Mouse (Mus musculus) lung, postnatal 0 days (tissue): Measurements from ENCODE around the gene Ppp3cb. TPM values are rescaled to one million over a fixed set of nuclear protein-coding genes. Genes with fewer than 3 reads are reported as not detected.
A peak's percentile ranks its signal among the peaks of the same experiment; 100 is the strongest.

Experiments
- ATAC-seq: fragments of 200-750 bp; cut with Nextera tagmentation; 2 replicates; pipeline ENCODE4 v1.8.0; 2017; ENCODE audit warnings: moderate library complexity
- DNase-seq: peaks from one replicate; pipeline ENCODE4 v3.0.0-alpha.2; 2016; ENCODE audit warnings: low spot score
- H3K27ac ChIP-seq: fragments of 300-500 bp; sonication (generic); 2 replicates; pipeline ENCODE4 v1.5.1; 2014; ENCODE audit warnings: antibody characterized with exemption, mild to moderate bottlenecking, low read length, mixed read lengths
- H3K27me3 ChIP-seq: fragments of 300-500 bp; sonication (generic); replicated peaks from 2 replicates; pipeline ENCODE4 v1.6.1; 2014; ENCODE audit warnings: low read length, mixed read lengths; ENCODE audit not compliant: insufficient read depth
- H3K36me3 ChIP-seq: fragments of 300-500 bp; sonication (generic); 2 replicates; pipeline ENCODE4 v1.6.1; 2014; ENCODE audit warnings: low read length, mixed read lengths; ENCODE audit not compliant: insufficient read depth
- H3K4me1 ChIP-seq: fragments of 300-500 bp; sonication (generic); 2 replicates; pipeline ENCODE4 v1.6.1; 2014; ENCODE audit warnings: antibody characterized with exemption, low read depth, low read length, mixed read lengths; ENCODE audit not compliant: insufficient read depth
- H3K4me2 ChIP-seq: fragments of 300-500 bp; sonication (generic); replicated peaks from 2 replicates; pipeline ENCODE4 v1.6.1; 2014; ENCODE audit warnings: low read depth, mild to moderate bottlenecking, low read length, moderate library complexity, mixed read lengths
- H3K4me3 ChIP-seq: fragments of 300-500 bp; sonication (generic); 2 replicates; pipeline ENCODE4 v1.5.1; 2014; ENCODE audit warnings: low read depth, low read length
- H3K9ac ChIP-seq: fragments of 300-500 bp; sonication (generic); replicated peaks from 2 replicates; pipeline ENCODE4 v1.6.1; 2014; ENCODE audit warnings: low read depth, mild to moderate bottlenecking
- H3K9me3 ChIP-seq: fragments of 300-500 bp; sonication (generic); 2 replicates; pipeline ENCODE4 v1.6.1; 2016; ENCODE audit warnings: low read length, mixed read lengths
- CTCF ChIP-seq: IDR thresholded peaks from 2 replicates; pipeline ENCODE4 v1.5.1; 2016; ENCODE audit warnings: antibody characterized with exemption, mild to moderate bottlenecking
- EP300 ChIP-seq: IDR thresholded peaks from 2 replicates; pipeline ENCODE4 v1.6.1; 2016; ENCODE audit warnings: antibody characterized with exemption, mild to moderate bottlenecking, control low read depth
- WGBS: fragments of 180-500 bp; shearing (Covaris S2); extraction: QIAGEN DNeasy Blood & Tissue Kit; methylation state at CpG from one replicate; pipeline ENCODE4 v1.1.7; 2014; 5-methylcytosine and 5-hydroxymethylcytosine counted together
- polyA plus RNA-seq: library from polyadenylated mRNA; unstranded; fragments of >200 nt; fragmentation: Nextera tagmentation; extraction: Ambion mirVana; gene quantifications from 2 replicates; pipeline ENCODE4 v1.2.1, GENCODE M21; 2015

Gene Ppp3cb
- polyA plus RNA-seq, 1 experiment from 2014 or later: 24.2 TPM

GRCm38 (mm10) chr14:20496603-20497002 is 49.8 kb downstream of the Ppp3cb start, which contains the start of gene Mss51:
Gene Mss51 (minus strand): TSS chr14:20496901.
- no peaks in the 10 kb centered on the region for H3K27me3 ChIP-seq
- H3K9me3 ChIP-seq: no peaks in the 10 kb centered on the region
- TF ChIP-seq EP300 (no peak), CTCF (no peak)
- peaks cover 11% of the 10 kb centered on the region for H3K36me3 ChIP-seq
- H3K4me3 ChIP-seq: no peak within 1 kb of the TSS
- H3K4me2 ChIP-seq: no peak within 1 kb of the TSS
- 68% methylated on average over 2 of the region's 2 CpGs for WGBS
- no peaks in the 10 kb centered on the region for H3K4me1 ChIP-seq
- ATAC-seq: no peak
- no peak within 1 kb of the TSS for H3K9ac ChIP-seq
- no peak for DNase-seq
- H3K27ac ChIP-seq: no peak within 1 kb of the TSS

- H3K4me1 ChIP-seq: no peaks in the 10 kb centered on the region
- no peak for DNase-seq
- ATAC-seq: no peak
- no peak overlapping the region for H3K27ac ChIP-seq
- no peak overlapping the region for H3K4me3 ChIP-seq
- TF ChIP-seq CTCF (no peak), EP300 (no peak)
- no peak overlapping the region for H3K4me2 ChIP-seq
- no peaks in the 10 kb centered on the region for H3K9me3 ChIP-seq
- H3K27me3 ChIP-seq: no peaks in the 10 kb centered on the region
- H3K9ac ChIP-seq: no peak overlapping the region
- WGBS: 91% methylated on average over 5 of the region's 5 CpGs
- H3K36me3 ChIP-seq: no peaks in the 10 kb centered on the region
Measured at GRCm38 (mm10) chr14:20486031-20486430, 60.3 kb downstream of the Ppp3cb start.

GRCm38 (mm10) chr14:20482051-20482751 is 64.2 kb downstream of the Ppp3cb start:
- H3K27me3 ChIP-seq: no peaks in the 10 kb centered on the region
- H3K4me1 ChIP-seq: 0 out of 2 replicates have a peak, but pooled peaks cover 3% of the 10 kb centered on the region
- no peak overlapping the region for H3K9ac ChIP-seq
- DNase-seq: no peak
- H3K27ac ChIP-seq: no peak overlapping the region
- no peaks in the 10 kb centered on the region for H3K36me3 ChIP-seq
- no peak overlapping the region for H3K4me2 ChIP-seq
- 81% methylated on average over 7 of the region's 7 CpGs for WGBS
- ATAC-seq: no peak
- no peaks in the 10 kb centered on the region for H3K9me3 ChIP-seq
- H3K4me3 ChIP-seq: no peak overlapping the region
- TF ChIP-seq EP300: no peak
- TF ChIP-seq CTCF: no peak

GRCm38 (mm10) chr14:20481211-20481610 is 65.2 kb downstream of the Ppp3cb start:
- ATAC-seq (no peak), DNase-seq (no peak)
- H3K9ac ChIP-seq: no peak overlapping the region
- TF ChIP-seq CTCF (no peak), EP300 (no peak)
- no peaks in the 10 kb centered on the region for H3K9me3 ChIP-seq
- no peak overlapping the region for H3K4me3 ChIP-seq
- no peak overlapping the region for H3K27ac ChIP-seq
- H3K4me1 ChIP-seq: 0 out of 2 replicates have a peak, but pooled peaks cover 3% of the 10 kb centered on the region
- no peak overlapping the region for H3K4me2 ChIP-seq
- no peaks in the 10 kb centered on the region for H3K36me3 ChIP-seq
- 30% methylated on average over 5 of the region's 5 CpGs for WGBS
- no peaks in the 10 kb centered on the region for H3K27me3 ChIP-seq

GRCm38 (mm10) chr14:20480195-20480579 is 66.2 kb downstream of the Ppp3cb start:
- peak overlapping the region; percentile 84 for H3K4me3 ChIP-seq
- H3K27me3 ChIP-seq: no peaks in the 10 kb centered on the region
- no peak for TF ChIP-seq CTCF
- no peak for TF ChIP-seq EP300
- WGBS: 50% methylated on average over 1 of the region's 1 CpGs
- ATAC-seq (peak; percentile 3; the same call in 1 of the 2 replicates), DNase-seq (no peak)
- H3K4me1 ChIP-seq: 0 out of 2 replicates have a peak, but pooled peaks cover 3% of the 10 kb centered on the region
- H3K27ac ChIP-seq: peak overlapping the region; percentile 93
- peak overlapping the region; percentile 82 for H3K4me2 ChIP-seq
- H3K9ac ChIP-seq: peak overlapping the region; percentile 76
- no peaks in the 10 kb centered on the region for H3K9me3 ChIP-seq
- H3K36me3 ChIP-seq: no peaks in the 10 kb centered on the region

- ATAC-seq (peak; percentile 91), DNase-seq (peak; percentile 93)
- under 1% methylated on average over 48 of the region's 48 CpGs for WGBS
- Histone ChIP-seq H3K4me2 (peak within 1 kb of the TSS; percentile 82), H3K27me3 (no peaks in the 10 kb centered on the region), H3K9me3 (no peaks in the 10 kb centered on the region), H3K4me1 (0 out of 2 replicates have a peak, but pooled peaks cover 3% of the 10 kb centered on the region), H3K36me3 (no peaks in the 10 kb centered on the region), H3K9ac (peak within 1 kb of the TSS; percentile 76), H3K27ac (peak within 1 kb of the TSS; percentile 93), H3K4me3 (peak within 1 kb of the TSS; percentile 84)
- TF ChIP-seq CTCF: peak; percentile 50
- no peak for TF ChIP-seq EP300
Measured at GRCm38 (mm10) chr14:20479291-20480194, 66.8 kb downstream of the Ppp3cb start, which contains the start of gene Anxa7. Gene Anxa7 (minus strand): TSS chr14:20480133.
